Mouse (Mus musculus) gastrocnemius, postnatal 25 days (tissue): Measurements from ENCODE around the gene Fgf9. TPM values are rescaled to one million over a fixed set of nuclear protein-coding genes. Genes with fewer than 3 reads are reported as not detected.

Experiments used
- total RNA-seq, 2 experiments: library from RNA; stranded (reverse); gene quantifications; 1 replicate in 1 of 2; 2 replicates in 1 of 2; pipeline ENCODE4 v1.2.3; 2021

Gene Fgf9
- total RNA-seq, 2 experiments from 2014 or later, result 0.64 to 1.6 TPM

Other genes with a start within 250 kb of the Fgf9 start
- under 1 TPM in 1 of 2 experiments, not detected in 1; 0.16 TPM for gene Ska3, start 244.4 kb upstream of the Fgf9 start, total RNA-seq
- 10 to 100 TPM; 62.0 to 66.1 TPM for gene Mrpl57, start 244.3 kb upstream of the Fgf9 start, total RNA-seq
- 1 to 10 TPM; 2.9 to 5.1 TPM for gene Zdhhc20, start 180.3 kb upstream of the Fgf9 start, total RNA-seq
- gene Micu2, start 71.3 kb upstream of the Fgf9 start, total RNA-seq, result 10 to 100 TPM; 32.6 to 32.7 TPM